Mouse (Mus musculus): ENCODE measurements at regions not wholly inside any gene's neighbourhood (a gene's known extent, or its start where the extent isn't known, plus 50 kb on each side); places are given as distances from the start of the nearest gene placed in this dataset.

- H3K36me3 ChIP-seq (ENCODE audit: insufficient read depth, low read length), result no peaks in the 10 kb centered on the region
- no peak for TF ChIP-seq CTCF (IDR thresholded peaks at IDR 0.05; ENCODE audit: low read depth)
- H3K27me3 ChIP-seq (ENCODE audit: insufficient read depth, low read length), result no peaks in the 10 kb centered on the region
- no peak overlapping the region for H3K4me3 ChIP-seq (replicated peaks; ENCODE audit: low read depth, low read length)
- no peaks in the 10 kb centered on the region for H3K4me1 ChIP-seq (replicated peaks; ENCODE audit: insufficient read depth, low read length)
- no peak overlapping the region for H3K9ac ChIP-seq (ENCODE audit: low read depth, low read length)
- ATAC-seq (replicated peaks; ENCODE audit: low FRiP score, low read depth), result no peak
- H3K27ac ChIP-seq, result no peak overlapping the region
- H3K4me2 ChIP-seq (ENCODE audit: low read length), result no peak overlapping the region
- H3K9me3 ChIP-seq (replicated peaks; ENCODE audit: low read length), result no peaks in the 10 kb centered on the region
- no peak for DNase-seq (ENCODE audit: low spot score)
These were observed 542.2 kb upstream of the B3galt2 start for GRCm38 (mm10) chr1:143098307-143098706.

DNA sequence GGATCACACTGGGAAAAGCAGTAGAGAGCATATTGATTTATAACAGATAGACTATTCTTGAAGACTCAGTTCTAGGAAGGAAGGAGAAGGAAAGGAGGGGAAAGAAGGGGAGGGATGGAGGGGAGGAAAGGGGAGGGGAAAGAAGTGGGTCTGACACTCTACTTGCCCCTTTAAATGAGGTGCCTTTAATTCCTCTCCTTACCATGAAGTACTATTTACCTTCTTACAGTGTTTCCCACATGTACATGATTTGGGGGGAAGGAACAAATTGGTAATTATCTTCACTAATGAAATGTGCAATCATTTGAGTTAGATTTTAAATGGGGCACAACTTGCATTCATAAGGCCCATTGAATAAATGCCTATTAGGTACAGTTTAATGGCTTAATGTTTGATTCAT lies 518.3 kb upstream of the B3galt2 start:
- ATAC-seq (replicated peaks; ENCODE audit: low FRiP score, low read depth) (no peak), DNase-seq (ENCODE audit: low spot score) (no peak)
- no peaks in the 10 kb centered on the region for H3K36me3 ChIP-seq (ENCODE audit: insufficient read depth, low read length)
- no peak overlapping the region for H3K27ac ChIP-seq
- no peak overlapping the region for H3K4me2 ChIP-seq (ENCODE audit: low read length)
- no peak for TF ChIP-seq CTCF (IDR thresholded peaks at IDR 0.05; ENCODE audit: low read depth)
- no peak overlapping the region for H3K4me3 ChIP-seq (replicated peaks; ENCODE audit: low read depth, low read length)
- no peaks in the 10 kb centered on the region for H3K27me3 ChIP-seq (ENCODE audit: insufficient read depth, low read length)
- H3K9ac ChIP-seq (ENCODE audit: low read depth, low read length), result no peak overlapping the region
- H3K9me3 ChIP-seq (replicated peaks; ENCODE audit: low read length), result no peaks in the 10 kb centered on the region
- no peaks in the 10 kb centered on the region for H3K4me1 ChIP-seq (replicated peaks; ENCODE audit: insufficient read depth, low read length)

- no peak overlapping the region for H3K4me3 ChIP-seq (replicated peaks; ENCODE audit: low read depth, low read length)
- no peaks in the 10 kb centered on the region for H3K4me1 ChIP-seq (replicated peaks; ENCODE audit: insufficient read depth, low read length)
- no peak for TF ChIP-seq CTCF (IDR thresholded peaks at IDR 0.05; ENCODE audit: low read depth)
- WGBS, result 44% methylated on average over 1 of the region's 1 CpGs
- H3K4me2 ChIP-seq (ENCODE audit: low read length), result no peak overlapping the region
- DNase-seq (ENCODE audit: low spot score) (no peak), ATAC-seq (replicated peaks; ENCODE audit: low FRiP score, low read depth) (no peak)
- no peaks in the 10 kb centered on the region for H3K36me3 ChIP-seq (ENCODE audit: insufficient read depth, low read length)
- H3K27me3 ChIP-seq (ENCODE audit: insufficient read depth, low read length), result no peaks in the 10 kb centered on the region
- H3K9ac ChIP-seq (ENCODE audit: low read depth, low read length), result no peak overlapping the region
- no peak overlapping the region for H3K27ac ChIP-seq
- no peaks in the 10 kb centered on the region for H3K9me3 ChIP-seq (replicated peaks; ENCODE audit: low read length)
These were observed 510.2 kb upstream of the B3galt2 start for GRCm38 (mm10) chr1:143130257-143130656.

DNA sequence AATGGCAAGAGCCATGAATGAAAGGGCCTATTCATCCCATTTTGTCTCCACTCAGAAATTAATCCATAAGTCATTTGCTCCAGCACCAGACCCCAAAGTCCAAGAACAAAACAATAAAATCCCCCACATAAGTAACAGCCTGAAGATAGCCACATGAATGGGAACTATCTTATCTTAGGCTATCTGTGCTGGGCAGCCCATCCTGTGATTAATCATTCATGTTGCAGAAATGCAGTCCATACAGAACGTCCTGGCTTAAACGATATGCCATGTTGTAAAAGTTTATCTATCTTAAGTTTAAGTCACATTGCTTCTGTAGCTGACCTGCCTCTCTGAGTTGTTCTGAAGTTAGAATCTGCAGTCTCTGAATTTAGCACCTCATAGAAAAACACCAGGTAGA lies 507.7 kb upstream of the B3galt2 start:
- WGBS, result 83% methylated on average over 2 of the region's 2 CpGs
- Histone ChIP-seq H3K4me1 (replicated peaks; ENCODE audit: insufficient read depth, low read length) (no peaks in the 10 kb centered on the region), H3K9ac (ENCODE audit: low read depth, low read length) (no peak overlapping the region), H3K36me3 (ENCODE audit: insufficient read depth, low read length) (no peaks in the 10 kb centered on the region), H3K4me2 (ENCODE audit: low read length) (no peak overlapping the region), H3K27me3 (ENCODE audit: insufficient read depth, low read length) (no peaks in the 10 kb centered on the region), H3K4me3 (replicated peaks; ENCODE audit: low read depth, low read length) (no peak overlapping the region), H3K9me3 (replicated peaks; ENCODE audit: low read length) (no peaks in the 10 kb centered on the region), H3K27ac (no peak overlapping the region)
- no peak for DNase-seq (ENCODE audit: low spot score)
- TF ChIP-seq CTCF (IDR thresholded peaks at IDR 0.05; ENCODE audit: low read depth), result no peak
- no peak for ATAC-seq (replicated peaks; ENCODE audit: low FRiP score, low read depth)

- no peak overlapping the region for H3K27ac ChIP-seq
- WGBS, result 60% methylated on average over 4 of the region's 4 CpGs
- DNase-seq (ENCODE audit: low spot score), result no peak
- no peak overlapping the region for H3K4me2 ChIP-seq (ENCODE audit: low read length)
- H3K9me3 ChIP-seq (replicated peaks; ENCODE audit: low read length), result no peaks in the 10 kb centered on the region
- H3K27me3 ChIP-seq (ENCODE audit: insufficient read depth, low read length), result no peaks in the 10 kb centered on the region
- no peaks in the 10 kb centered on the region for H3K4me1 ChIP-seq (replicated peaks; ENCODE audit: insufficient read depth, low read length)
- H3K4me3 ChIP-seq (replicated peaks; ENCODE audit: low read depth, low read length), result no peak overlapping the region
- no peak overlapping the region for H3K9ac ChIP-seq (ENCODE audit: low read depth, low read length)
- no peaks in the 10 kb centered on the region for H3K36me3 ChIP-seq (ENCODE audit: insufficient read depth, low read length)
- TF ChIP-seq CTCF (IDR thresholded peaks at IDR 0.05; ENCODE audit: low read depth), result no peak
- no peak for ATAC-seq (replicated peaks; ENCODE audit: low FRiP score, low read depth)
These were observed 495.1 kb upstream of the B3galt2 start for GRCm38 (mm10) chr1:143145111-143145984.

GRCm38 (mm10) chr1:143171286-143171685 lies 469.2 kb upstream of the B3galt2 start:
- ATAC-seq (replicated peaks; ENCODE audit: low FRiP score, low read depth), result no peak
- no peak overlapping the region for H3K4me3 ChIP-seq (replicated peaks; ENCODE audit: low read depth, low read length)
- no peaks in the 10 kb centered on the region for H3K36me3 ChIP-seq (ENCODE audit: insufficient read depth, low read length)
- H3K27me3 ChIP-seq (ENCODE audit: insufficient read depth, low read length), result no peaks in the 10 kb centered on the region
- DNase-seq (ENCODE audit: low spot score), result no peak
- 79% methylated on average over 9 of the region's 9 CpGs for WGBS
- TF ChIP-seq CTCF (IDR thresholded peaks at IDR 0.05; ENCODE audit: low read depth), result no peak
- no peak overlapping the region for H3K27ac ChIP-seq
- no peak overlapping the region for H3K9ac ChIP-seq (ENCODE audit: low read depth, low read length)
- H3K9me3 ChIP-seq (replicated peaks; ENCODE audit: low read length), result no peaks in the 10 kb centered on the region
- H3K4me2 ChIP-seq (ENCODE audit: low read length), result no peak overlapping the region
- no peaks in the 10 kb centered on the region for H3K4me1 ChIP-seq (replicated peaks; ENCODE audit: insufficient read depth, low read length)

GRCm38 (mm10) chr1:143173836-143174235 lies 466.6 kb upstream of the B3galt2 start:
- Histone ChIP-seq H3K27me3 (ENCODE audit: insufficient read depth, low read length) (no peaks in the 10 kb centered on the region), H3K36me3 (ENCODE audit: insufficient read depth, low read length) (no peaks in the 10 kb centered on the region), H3K4me2 (ENCODE audit: low read length) (no peak overlapping the region), H3K9ac (ENCODE audit: low read depth, low read length) (no peak overlapping the region), H3K4me3 (replicated peaks; ENCODE audit: low read depth, low read length) (no peak overlapping the region), H3K9me3 (replicated peaks; ENCODE audit: low read length) (no peaks in the 10 kb centered on the region), H3K27ac (no peak overlapping the region), H3K4me1 (replicated peaks; ENCODE audit: insufficient read depth, low read length) (no peaks in the 10 kb centered on the region)
- 80% methylated on average over 2 of the region's 2 CpGs for WGBS
- DNase-seq (ENCODE audit: low spot score) (no peak), ATAC-seq (replicated peaks; ENCODE audit: low FRiP score, low read depth) (no peak)
- no peak for TF ChIP-seq CTCF (IDR thresholded peaks at IDR 0.05; ENCODE audit: low read depth)

Measured in kidney, postnatal 0 days (tissue).